Mouse (Mus musculus) bone marrow macrophage, adult 2 months (primary cell): Measurements from ENCODE around the gene Mgat4c.

ENCODE experiments used
- CTCF ChIP-seq: IDR thresholded peaks from 2 replicates; pipeline ENCODE4 v1.5.1; 2012; ENCODE audit warnings: low read depth, mild to moderate bottlenecking, low read length, moderate library complexity
- POLR2A ChIP-seq: IDR thresholded peaks from 2 replicates; pipeline ENCODE4 v1.6.1; 2012; ENCODE audit warnings: mild to moderate bottlenecking, low read depth, low read length, borderline replicate concordance

GRCm38 (mm10) chr10:102191646-102192045, 510.4 kb downstream of the Mgat4c start:
- TF ChIP-seq CTCF (no peak), POLR2A (no peak)
